Mouse (Mus musculus) megakaryocyte, adult 5-6 weeks (primary cell): ENCODE data around the gene Trim7. TPM values are rescaled to one million over a fixed set of nuclear protein-coding genes. Genes with fewer than 3 reads are reported as not detected.
"Not testable (repeated sequence)": the region's sequence is repeated elsewhere in the genome, so short reads cannot be mapped to it uniquely, and the experiment has no call there.

Source experiments
- ATAC-seq: 2 replicates; pipeline ENCODE4 v1.8.0; 2016; ENCODE audit warnings: mild to moderate bottlenecking, inconsistent platforms; ENCODE audit not compliant: poor library complexity, severe bottlenecking
- total RNA-seq, 2 experiments: library from RNA; stranded (forward) in 1 of 2; stranded (reverse) in 1 of 2; fragments of 153-499, 151-499 nt in 1 of 2; fragments of 221-1000, 200-1000 nt in 1 of 2; gene quantifications; 2 replicates each; pipeline versions ENCODE4 v1.2.3 to v1.2.4; 2015 to 2017

The Trim7 gene
- total RNA-seq, 2 experiments from 2014 or later = 0.18 to 0.51 TPM

DNA sequence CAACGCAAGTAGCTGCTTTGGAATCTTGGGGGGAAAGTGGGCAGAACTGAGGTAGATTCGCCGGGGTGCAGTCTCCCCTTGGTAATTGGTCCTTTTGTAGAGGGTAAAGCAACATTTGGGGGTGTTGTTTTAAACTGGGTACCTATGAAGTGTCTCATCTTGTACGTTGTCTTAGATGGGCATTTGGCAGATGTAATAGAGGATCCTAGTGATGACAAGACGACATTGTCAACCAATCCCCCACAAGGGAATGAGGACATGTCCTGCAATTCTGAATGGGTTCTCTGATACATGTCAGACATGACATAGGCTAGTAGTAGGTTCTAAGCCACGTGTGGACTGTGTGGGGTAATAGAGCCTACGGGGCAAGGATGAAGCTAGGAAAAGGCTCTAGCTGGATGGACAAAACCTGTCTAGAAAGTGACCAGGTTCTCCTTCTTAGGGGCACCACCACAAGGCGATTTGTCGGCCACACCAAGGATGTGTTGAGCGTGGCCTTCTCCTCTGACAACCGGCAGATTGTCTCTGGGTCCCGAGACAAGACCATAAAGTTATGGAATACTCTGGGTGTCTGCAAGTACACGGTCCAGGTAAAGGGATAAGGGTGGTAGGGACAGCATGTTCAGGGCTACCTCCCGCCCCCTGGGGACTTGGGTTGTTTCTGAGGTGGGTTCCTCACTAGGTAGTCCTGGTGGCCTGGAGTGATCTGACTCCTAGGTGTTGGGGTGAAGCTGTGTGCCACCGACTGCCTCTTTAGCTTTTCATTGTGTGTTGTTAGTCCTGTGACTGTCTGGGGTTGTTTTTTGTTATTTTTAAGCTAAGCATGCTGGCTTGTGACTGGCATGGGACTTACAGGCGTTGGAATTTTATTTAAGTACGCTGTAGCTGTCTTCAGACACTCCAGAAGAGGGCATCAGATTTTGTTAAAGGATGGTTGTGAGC lies 23.8 kb upstream of the Trim7 start:
- no peak for ATAC-seq

DNA sequence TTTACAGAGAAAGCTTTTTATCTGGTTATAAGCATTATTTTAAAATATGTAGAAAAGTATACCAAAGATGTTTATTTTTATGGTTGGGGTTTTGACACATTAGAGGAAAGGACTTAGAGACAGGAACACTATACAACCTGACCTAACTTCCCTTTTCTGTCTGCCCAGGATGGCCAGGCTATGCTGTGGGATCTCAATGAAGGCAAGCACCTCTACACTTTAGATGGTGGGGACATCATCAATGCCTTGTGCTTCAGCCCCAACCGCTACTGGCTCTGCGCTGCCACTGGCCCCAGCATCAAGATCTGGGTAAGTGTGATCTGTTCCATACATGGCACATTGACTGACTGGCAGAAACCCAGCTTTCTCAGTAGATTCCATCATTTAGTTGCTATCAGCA lies 22.0 kb upstream of the Trim7 start:
- ATAC-seq = no peak

DNA sequence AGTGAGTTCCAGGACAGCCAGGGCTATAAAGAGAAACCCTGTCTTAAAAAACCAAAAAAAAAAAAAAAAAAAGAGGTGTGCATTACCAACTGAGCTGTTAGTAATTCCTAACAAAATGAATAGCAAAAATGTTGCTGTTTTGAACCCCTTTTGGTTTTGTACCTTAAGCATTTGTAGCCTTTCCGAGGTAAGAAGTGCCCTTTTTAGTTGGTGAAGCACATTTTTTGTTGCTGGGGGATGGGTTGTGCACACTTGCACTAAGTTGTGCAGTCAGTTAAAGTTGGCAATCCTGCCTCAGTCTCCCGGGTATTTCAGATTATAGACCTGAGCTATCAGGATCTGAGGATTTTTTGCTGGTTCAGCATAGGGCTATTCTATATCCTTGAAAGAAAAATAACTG lies 21.0 kb upstream of the Trim7 start:
- no peak for ATAC-seq

DNA sequence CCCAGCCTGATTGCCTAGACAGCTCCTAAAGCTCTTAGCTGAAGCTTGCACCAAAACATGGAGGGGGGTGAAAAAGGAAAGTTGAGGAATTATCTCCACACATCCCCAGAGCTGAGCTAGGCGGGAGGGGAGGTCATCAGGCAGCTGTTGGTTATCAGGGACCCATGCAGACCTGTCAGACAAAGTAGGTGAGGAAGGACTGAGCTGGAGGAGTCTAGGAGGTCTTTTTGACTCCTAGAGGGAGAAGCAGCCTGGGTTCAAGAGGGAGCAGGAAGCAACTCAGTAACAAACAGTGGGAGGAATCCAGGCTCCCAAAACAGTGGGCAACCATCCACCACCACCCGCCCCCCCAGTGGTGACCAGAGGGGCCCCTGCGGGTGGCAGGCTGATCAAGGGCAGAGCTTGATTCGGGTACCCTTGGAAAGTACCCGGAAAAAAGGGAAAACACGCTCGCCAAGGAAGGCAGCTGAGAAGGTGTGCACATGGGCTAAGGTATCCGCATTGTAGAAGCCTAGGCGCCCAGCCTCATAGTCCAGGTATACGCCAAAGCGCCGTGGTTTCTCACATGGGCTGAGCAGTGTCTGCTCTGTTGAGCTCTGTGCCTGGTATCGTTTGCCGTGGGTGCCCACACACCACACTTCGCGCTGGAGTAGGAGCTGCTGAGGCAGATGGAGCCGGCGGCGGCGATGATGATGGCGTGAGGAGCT lies 18.9 kb upstream of the Trim7 start:
- ATAC-seq = no peak

DNA sequence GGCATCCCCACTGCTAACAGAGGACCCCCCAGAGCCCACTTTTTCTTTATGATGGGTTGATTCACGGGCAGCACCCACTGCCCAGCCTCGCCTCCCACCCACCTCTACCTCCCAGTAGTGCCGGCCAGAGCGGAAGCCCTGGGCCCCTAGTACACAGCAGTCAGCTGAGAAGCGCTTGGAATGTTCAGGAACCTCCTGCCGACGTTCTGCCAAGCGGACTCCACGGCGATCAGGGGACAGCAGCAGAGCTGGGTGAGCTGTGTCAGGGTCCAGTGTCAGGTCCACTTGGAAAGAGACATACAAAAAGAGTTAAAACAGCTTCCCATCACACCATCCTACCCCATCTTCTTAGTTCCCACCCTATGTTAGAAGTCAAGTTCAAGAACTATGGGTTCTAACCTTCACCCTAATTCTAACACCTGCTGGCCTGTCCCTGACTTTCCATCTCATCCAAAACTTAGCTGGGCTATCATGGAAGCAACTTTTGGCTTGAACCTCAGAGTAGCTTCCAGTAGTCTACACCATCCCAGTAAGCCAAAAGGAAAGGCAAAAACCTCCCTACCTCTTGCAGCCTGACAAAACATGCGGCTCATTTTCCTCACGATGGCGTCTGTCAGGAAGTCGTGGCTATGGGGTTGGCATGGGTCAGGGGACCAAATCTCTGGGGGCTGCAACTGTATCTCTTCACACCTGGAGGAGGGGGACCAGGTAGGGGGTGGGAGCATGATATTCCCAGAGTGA lies 18.2 kb upstream of the Trim7 start:
- no peak for ATAC-seq

DNA sequence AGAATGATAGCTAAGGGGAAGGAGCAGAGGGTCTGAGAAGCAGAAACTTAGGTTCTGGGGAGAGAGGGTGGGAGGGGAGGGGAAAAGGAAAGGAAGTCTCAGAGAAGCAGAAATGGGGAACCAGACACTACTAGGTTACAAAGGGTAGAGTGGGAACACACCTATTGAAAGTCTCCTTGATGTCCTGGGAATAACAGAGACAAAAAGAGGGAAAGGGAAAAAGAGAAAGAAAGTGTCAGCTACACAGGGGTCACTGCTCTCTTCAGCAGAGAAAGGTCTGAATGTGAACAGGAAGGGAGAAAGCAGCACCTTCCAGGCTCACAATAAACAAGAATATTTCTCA lies 17.7 kb upstream of the Trim7 start:
- no peak for ATAC-seq

DNA sequence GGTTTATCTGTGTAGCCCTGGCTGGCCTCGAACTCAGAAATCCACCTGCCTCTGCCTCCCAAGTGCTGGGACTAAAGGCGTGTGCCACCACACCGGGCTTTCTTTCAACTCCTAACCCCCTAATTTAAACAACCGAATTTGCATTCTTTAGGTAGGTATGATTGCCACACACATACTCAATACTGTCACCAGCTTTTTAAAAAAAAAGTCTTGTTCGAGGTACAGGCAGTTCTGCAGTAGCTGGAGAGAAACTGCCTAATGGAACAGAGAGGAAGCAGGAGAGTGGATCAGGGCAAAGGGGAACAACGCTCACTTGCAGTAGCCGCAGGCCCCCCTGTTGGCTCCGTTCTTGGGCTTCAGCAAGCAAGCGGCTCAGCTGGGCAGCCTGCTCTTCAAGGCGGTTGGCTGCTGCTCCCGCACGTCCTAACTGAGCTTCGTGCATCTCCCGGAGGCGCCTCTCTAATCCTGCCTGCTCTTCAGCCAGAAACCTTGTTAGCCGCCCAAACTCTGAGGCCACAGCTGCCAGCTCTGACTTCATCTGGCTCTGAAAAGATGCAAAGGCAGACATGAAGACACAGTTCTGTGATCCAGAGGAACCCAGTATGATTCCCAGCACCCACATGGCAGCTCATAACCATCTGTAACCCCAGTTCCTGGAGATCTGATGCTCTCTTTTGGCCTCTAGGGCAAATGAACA lies 17.1 kb upstream of the Trim7 start:
- no peak for ATAC-seq

DNA sequence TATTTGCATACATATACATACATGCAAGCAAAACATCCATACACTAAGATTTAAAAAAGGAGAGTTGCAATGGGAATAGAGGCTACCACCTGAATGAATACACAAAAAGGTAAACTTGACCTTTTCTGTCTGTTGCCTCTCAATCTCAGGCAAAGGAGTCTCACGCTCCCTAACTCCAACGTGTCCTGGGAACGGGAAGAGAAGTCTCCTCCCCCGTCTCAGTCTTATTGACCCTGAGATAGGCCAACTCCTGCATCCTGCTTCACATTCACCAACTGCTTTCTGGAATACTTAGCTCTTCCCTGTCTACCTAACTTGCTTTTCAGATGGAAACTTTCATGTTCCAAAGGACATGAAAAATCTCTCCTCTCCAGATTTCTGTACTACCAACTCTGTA lies 16.5 kb upstream of the Trim7 start:
- ATAC-seq = no peak

DNA sequence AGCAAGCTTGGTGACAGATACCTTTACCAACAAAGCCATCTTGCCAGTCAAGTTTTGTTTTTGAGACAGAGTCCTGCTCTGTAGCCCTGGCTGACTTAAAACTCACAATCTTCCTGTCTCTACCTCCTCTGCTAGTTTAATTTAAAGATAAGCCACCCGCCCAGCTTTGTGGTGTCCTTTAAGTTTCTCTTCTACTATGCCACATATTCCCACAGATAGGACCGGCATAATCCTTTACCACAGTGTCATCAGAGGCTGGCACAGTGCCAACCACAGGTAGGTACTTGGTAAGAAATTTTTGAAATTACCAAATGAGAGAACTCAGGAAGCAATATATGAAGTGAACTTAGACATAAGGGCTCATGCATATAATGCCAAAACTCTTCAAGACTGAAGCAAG lies 15.8 kb upstream of the Trim7 start:
- no peak for ATAC-seq

DNA sequence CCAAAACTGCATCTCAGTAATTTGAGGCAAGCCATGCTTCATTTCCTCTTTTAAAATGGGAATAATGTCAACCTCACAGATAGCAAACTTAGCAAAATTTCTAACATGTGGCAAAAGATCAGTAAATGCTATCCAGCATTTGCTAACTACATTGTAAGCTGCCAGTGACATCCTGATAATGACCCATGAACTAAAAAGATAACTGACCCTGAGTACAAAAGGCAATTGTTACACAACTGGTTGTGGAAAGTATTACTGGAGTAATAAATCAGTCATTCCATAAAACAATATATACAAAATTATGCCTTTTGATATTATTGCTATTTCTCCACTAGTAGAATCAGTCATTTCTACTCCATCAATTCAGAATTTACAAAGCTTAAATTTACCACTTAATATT lies 12.2 kb upstream of the Trim7 start:
- ATAC-seq = no peak

DNA sequence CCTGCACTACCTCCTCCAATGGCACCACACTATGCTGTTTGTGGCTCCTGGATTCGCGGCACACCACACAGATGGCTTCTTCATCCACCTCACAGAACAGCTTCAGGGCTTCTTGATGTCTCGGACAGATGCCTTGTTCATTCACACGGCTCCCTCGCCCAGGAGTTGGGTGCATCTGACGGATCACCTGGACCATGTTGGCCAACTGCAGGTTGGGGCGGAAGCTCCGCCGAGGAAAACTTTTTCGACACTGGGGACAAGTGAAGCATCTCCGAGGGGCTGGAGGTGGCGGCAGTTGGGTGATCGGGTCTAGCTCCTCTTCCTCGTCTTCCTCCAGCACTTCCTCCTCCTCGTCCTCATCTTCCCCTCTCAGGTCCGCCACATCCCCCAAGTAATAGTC lies 10.1 kb upstream of the Trim7 start:
- no peak for ATAC-seq

DNA sequence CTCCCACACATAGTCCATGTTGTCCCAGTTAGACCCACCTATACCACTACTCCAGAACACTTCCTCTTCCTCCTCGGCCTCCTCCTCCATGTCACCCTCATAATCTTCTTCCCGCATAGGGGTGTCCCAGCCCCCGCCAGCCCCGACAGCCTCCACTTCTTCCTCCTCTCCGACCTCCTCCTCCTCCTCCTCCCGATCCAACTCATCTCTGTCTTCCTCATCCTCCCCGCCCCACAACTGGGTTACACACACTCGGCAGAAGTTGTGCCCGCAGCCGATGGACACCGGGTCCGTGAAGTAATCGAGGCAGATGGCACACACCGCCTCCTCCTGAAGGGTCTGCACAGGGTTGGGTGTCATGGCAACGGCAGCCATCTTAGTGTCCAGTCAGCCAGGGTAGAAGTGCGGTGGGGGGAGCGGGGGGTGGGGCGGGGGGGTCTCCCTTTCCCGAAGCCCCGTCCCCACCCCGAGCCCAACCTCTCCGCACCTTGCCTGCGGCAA lies 9.6 kb upstream of the Trim7 start:
- peak; percentile 27 for ATAC-seq

DNA sequence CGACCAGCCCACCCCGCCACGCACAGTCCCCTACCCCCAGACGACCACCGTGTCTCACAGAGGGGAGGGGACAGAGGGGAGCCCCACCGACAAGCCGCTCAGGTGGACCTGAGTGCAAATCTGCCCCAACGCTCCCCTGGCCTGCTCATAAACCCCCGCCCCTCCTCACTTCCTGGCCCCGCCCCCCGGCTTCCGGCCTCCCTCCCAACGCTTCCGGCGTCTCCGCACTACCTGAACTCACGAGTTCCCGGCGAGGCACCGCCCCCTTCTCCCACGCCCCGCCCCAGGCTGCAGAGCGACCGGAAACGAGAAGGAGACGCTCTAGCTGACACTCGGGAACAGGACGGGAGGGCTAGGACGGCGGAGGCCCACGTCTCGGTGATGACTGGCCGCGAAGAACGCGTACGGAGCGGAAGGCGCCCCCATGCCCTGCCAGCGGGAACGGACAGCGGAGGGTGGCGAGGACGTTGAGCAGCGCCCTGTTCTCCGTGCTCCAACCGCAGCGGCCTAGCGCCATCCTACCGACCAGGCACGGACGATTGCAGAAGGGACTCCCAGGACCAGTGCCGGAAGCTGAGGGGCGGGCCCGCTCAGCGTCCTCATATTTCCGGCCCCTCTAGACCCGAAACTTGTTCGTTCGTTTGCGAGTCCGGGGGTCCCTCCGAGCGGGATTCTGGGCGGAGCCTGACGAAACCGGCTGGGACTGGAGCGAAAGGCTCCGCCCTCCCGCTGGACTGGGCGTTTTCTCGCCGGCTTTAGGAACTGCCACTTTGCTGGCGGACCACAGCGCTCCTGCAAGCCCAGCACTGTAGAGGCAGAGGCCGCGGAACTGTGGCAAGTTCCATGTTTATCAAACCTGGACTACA lies 8.9 kb upstream of the Trim7 start, which contains the start of gene Trim41:
Gene Trim41, minus strand, starts transcription at position 554 of the 866 bp plus-strand sequence.
- peak; percentile 79 for ATAC-seq

DNA sequence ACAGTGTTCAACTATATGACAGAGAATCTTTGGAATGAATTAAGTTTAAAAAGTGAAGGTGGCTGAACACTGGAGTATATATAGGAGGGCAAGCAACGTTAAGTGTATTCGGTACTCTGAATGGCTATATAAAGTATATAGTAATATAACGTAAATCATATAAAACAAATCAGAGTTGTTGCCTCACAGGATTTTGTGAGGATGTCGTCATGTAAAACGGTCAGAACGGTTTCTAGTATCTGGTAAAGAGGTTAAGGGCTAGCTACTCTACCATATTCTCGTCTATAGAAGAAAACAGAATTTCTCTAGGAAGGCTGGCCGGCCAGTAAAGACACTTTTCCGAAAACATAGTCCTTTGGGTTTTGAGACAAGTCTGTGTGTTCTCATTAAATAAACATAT lies 8.1 kb upstream of the Trim7 start:
- no peak for ATAC-seq

DNA sequence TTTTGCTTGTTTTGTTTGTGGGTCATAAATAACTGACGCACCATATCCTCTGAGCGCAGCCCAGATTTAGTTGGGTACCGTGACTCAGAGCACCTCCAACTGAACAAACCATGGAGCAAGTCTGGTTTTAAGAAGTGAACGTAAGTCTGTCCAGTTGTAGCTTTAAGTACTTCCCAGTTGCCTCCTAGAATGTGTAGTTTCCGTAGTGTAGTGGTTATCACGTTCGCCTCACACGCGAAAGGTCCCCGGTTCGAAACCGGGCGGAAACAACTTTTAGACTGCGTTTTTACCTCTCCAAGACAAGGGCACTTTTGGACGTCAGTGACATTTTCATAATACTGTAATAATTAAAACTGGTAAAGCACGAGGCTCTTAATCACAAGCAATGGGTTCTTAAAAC lies 7.6 kb upstream of the Trim7 start:
- peak; percentile 16 for ATAC-seq

DNA sequence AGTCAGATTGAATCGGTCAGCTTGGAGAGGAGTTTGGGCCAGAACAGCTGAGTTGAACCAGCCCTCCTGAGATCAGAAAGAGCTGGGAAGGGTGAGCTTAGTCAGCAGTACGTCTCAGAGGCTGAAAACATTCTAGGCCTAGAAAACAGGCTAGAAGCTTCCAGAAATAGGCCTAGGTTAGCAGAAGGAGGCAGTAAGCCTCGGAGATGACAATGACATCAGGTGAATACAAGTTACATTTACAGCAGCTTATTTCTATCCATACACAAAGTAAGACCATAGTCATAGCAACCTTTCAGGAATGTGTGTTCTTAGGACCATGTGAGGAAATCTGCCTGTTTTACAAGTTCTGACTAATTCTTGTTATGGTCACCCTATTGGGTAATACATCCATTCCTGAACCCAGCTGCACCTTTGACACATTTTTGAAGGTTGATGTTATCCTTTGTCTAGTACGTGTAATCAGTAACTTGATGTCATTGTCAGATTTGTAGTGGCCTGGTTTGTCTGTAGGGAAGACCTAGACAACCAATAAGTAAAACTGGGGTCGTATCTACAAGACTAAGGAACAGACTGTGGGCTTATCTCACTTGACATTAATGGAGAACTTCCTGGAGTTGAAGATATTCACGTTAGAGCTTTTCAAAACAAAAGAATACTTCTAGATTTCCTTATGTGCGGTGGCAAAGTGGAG lies 6.2 kb upstream of the Trim7 start:
- ATAC-seq = no peak

DNA sequence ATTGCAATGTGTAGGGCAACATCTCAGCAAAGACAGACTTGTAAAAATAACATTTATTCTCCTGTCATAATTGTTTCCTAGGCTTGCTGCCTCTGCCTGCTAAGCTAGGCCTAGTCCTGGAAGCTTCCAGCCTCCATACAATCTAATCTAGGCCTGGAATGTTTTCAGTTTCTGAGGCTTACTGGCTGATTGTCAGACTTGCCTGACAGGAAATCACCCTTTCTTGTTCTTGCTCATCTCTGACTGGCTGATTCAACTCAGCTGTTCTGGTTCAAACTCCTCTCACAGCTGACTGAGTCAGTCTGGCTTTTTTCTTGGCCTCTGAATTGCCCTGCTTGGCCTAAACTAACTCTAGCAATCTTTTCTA lies 5.6 kb upstream of the Trim7 start:
- no peak for ATAC-seq

DNA sequence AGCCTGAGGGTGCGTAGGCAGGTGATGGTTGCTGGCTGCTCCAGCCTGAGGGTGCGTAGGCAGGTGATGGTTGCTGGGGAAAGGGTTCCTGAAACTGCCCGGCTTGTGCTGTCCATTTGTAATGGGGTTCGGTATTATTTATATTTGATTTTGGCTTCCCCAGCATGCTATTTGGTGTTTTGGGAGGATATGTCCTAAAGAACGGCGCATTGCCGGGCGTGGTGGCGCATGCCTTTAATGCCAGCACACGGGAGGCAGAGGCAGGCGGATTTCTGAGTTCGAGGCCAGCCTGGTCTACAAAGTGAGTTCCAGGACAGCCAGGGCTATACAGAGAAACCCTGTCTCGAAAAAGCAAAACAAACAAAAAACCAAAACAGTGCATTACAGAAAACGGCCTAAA lies 4.6 kb upstream of the Trim7 start:
- not testable (repeated sequence) for ATAC-seq

DNA sequence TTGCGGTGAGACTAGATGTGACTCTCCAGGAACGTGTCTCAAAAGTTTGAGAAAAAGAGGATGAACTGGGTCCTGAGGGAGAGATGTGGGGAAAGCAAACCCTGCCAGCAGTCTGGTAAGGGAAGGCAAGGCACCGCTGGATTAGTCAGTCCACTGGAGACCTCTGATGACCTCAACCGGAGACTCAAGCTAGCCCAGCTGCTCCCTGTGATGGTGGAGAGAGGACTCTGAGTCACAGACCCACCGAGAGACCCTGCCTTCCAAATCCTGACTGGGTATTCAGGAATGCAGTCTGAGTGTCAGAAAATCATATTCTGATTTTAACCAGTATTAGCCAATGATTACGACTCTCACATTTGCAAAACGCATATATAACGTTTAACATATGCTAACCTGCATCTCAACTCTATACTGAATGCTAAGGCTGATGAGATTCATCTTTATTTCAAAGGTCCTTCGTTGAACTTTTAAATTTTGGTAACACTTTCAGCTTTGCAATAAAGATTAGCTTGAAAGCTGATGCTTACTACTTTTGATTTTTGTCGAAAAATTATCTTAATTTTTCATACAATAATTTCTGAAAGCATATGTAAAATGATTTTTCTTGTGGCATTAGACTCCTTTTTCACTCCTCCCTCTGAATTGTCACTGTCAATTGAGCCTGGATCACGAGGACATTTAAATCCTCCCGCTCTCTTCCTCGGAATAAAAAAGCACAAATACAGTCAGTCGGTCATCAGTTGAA lies 3.0 kb upstream of the Trim7 start:
- ATAC-seq = no peak
